Mouse (Mus musculus) ovary, postnatal 14 days (tissue): ENCODE data around the gene Higd2a.
"Not testable (repeated sequence)": the region's sequence is repeated elsewhere in the genome, so short reads cannot be mapped to it uniquely, and the experiment has no call there.

Experiments
- DNase-seq: peaks from one replicate; pipeline ENCODE4 v3.0.0; 2022; ENCODE audit warnings: low spot score

Gene Higd2a

DNA sequence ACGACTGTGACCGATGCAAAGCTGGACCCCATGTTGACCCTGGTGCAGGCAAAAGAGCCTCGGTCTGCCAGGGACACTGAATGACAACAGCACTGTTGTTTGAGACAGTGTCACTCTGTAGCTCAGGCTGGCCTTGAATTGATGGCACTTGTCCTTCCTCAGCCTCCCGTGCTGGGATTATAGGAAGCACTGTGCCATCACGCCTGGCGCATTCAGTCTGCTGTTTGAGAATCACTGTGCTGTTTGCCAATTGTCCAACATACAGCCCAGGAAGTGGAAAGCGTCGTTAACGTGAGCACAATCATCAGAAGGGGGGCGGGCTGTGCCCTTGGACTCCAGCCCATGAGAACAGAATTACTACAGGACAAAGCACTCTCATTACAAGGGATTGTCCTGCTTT is 7.9 kb upstream of the Higd2a start:
- DNase-seq = no peak

DNA sequence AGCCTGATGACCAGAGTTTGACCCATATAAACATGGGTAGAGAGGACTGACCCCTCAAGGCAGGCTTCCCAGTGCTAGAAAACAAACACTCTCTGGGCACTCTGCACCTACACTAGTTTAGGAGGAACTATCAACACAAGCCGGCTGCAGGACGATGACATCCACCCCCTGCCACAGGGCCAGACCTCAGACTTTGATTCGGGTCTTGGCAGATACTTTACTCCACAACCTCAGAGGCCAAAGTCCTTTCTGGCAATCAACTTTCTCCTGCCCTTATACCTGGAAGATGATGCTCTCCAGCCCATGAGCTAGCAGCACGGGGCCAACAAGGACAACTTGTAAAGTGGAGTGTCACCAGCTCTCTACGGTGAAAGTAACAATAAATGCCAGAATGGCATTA is 7.1 kb upstream of the Higd2a start:
- no peak for DNase-seq

DNA sequence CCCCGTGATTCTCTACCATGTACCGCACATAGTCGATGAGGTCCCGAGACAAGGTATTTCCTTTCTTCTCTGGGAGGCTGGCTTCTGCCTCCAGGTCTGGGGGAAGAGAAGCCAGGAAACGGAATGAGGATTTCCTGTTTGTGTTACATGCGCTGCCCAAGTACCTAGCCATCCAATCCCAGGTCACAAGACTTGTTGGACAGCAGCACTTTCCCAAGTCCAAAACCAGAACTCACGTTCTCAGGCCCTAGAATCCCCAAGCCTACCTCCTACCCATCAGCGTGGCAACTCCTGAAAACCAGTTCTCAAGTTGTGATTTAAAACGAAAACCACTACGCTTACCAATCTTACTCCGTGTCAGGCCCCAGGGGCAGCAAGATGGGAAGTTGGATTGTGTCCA is 4.2 kb upstream of the Higd2a start:
- no peak for DNase-seq

DNA sequence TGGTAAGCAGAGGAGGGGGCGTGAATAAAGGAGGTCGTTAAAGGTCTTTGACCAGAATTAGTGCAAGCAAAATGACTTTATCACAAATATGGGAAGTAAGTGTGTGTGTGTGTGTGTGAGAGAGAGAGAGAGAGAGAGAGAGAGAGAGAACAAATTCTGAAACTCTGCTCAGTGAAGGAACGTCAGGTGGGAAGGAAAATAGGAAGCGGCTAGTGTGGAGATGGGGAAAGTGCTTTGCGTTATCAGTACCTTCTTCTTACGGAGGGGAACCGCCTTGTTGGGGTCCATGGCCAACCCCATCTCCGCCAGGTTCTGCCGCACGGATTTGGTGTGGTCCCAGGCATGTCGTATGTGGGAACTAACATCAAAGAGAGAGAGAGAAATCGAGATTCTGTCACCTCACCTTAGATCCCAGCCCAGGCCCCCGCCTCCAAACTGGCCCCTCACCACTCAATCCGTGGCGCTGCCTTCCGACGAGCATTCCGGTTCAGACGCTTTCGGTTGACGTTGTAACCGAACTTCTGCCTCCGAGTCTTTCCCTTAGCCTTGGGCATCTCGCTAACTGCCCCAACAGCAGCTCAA is 502 bp upstream of the Higd2a start:
- no peak for DNase-seq

DNA sequence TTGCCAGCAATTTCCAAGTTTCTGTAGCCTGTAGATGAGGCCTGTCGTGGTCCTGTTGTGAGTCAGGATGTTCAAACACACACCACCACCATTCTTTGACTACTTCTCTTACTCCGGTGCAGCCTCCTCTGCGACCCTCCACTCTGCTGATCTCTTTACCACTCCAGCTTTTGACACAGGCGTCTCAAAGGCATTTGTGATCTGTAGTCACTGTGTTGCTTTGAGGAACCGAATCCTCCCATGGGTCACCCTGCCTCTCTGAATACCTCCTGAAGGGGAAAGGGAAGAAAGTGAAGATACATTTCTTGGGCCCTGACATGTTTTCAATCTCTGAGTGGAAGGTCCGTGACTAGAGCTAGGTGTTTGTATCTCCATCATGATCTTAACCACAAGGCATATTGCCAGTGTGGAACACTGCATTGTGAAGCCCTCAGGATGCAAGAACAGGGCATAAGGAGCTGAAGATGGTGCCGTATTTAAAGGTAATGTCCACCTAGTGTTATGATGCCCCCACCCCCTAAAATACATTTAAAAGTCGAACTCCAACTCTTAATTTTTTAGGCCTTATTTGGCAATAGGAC is 1.9 kb downstream of the Higd2a start:
- DNase-seq = no peak

DNA sequence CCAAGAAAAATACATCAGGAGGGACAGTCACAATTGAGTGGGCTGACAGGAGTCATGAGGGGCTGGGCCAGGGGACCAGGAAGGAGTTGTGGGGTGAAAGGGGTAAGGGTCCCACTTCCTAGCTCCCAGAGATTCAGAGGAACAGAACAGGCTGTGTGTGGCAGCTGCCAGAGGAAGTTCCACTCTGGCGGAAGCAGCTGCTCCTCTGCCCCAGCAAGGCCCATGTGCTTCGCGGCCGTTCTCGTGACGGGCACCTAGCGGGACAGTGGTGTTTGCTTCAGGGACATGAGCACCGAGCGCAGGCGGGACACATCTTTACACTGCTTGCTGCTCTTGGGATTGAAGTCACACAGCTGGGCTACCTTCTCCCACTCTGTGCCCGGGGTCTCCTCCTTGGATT is 3.6 kb downstream of the Higd2a start:
- DNase-seq = no peak

DNA sequence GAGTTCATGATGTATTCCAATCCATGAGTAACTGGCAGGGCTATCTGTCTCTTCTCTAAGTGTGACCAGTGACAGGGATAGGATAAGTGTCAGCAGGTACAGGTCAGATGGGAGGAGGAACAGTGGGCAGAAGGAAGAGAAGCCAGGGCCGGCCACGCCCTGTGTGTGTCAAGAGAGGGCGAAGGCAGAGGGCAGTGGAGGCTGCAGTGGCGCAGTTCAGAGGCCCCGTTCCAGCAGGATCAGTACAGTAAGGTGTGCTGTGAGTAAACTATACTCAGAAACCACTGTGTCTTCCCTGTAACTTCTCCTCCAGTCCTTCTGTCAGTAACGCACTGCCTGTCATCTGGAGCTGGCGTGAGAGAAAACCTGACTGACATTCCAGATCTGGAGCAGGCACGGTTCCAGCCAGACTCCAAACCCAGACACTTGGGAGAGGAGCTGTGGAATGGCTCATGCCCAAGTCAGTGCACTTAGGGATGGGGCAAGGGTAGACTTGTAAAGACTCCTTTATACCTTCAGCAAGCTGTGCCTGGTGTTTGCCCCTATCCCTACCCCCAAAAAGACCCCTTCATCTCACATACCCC is 6.2 kb downstream of the Higd2a start:
- no peak for DNase-seq

DNA sequence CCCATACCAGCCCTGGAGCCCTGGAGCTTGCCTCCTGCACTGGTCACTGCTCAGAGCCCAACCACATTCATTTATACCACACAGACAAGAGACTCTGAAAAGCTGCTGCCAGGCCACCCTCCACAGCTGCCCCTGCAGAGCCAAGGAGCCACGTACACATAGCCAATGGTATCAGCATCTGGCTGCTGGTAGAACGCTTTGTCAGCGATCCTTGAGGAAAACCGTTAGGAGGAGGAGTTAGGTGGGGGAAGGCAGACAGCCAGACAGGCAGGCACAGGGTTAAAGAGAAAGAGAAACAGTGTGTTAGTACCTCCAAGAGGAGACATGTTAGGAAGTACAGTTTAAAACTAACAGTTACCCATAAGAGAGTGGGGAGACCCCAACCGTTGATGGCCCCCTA is 6.9 kb downstream of the Higd2a start:
- no peak for DNase-seq

DNA sequence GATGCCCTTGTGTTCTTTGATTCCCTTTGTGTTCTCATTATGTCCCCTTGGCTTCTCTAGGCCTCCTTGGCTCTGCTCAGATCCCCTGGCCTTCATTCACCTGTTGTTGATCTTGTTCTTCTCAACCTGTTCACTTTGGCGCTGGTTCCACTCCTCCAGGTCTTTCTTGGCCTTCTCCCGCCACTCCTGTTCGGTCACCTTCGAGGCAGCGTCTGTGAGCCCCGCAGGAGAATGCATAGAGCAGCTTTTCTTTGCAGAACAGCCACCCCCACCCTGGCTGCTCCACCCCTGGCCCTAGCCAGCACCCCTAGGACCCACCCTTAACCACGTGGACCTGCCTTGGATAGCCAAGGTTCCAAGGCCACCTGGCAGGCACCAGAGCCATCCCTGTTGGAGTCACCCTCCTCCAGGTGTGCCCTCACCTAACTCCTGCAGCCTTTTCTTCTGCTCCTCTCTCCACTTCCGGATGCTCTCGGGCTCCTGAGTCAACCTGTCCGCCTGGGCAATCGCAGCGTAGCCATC is 8.7 kb downstream of the Higd2a start:
- DNase-seq = no peak

DNA sequence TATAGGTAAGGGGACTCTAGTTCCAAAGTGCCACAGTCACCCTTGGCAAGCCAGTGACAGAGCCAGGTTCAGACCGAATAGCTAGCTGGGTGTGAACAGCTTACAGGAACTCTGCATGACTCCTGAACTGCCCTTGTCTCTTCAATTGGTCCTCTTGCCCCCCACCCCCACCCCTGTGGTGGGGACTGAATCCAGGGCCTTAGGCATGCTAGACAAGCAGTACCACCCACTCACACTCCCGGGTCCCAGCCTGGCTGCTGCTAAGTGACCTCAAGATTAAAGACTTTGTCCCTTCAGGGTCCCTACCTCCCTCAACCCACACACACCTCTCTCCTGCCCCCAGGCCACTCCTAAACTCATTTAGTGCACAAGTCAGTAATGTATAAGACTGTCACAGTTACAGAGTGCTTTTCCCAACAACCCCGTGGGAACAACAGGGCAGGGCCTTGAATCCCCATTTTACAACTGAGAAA is 12.7 kb downstream of the Higd2a start:
- no peak for DNase-seq

DNA sequence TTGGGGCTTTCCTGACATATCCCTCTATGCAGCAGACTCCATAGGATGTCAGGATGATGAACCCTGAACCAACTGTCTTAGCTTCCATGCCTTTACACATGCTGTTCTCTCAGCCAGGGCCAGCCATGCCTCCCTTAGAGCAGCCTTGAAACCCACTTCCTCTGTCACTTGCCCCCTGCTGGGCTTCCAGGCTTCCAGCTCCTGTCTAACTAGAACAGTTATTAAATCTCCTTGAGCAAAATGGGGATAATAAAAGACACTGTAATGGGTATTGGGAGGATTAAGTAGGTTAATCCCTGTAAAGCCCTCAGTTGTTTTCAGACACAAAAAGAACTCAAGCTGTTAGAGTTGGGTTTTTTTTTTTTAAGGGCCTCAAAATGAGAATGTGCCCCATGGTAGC is 13.5 kb downstream of the Higd2a start:
- DNase-seq = no peak

DNA sequence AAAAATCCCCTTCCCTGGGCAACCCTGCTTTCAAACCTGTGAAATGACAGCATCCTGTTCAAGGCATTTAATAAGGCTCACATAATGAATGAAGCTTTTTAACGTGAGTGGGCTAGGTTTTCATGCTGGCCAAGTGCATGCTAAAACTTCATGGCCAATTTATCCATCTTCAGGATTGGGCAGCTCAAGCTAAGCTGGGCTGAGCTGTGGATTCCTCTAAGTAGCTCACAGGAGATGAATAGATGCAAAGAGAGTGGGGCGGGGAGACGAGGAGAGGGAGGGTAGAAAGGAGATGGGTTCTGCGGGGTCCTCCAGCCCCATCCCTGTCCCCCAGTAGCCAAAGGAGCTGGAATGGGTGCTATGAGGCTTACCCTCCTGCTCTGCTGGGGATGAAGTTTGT is 14.2 kb downstream of the Higd2a start:
- DNase-seq = no peak

DNA sequence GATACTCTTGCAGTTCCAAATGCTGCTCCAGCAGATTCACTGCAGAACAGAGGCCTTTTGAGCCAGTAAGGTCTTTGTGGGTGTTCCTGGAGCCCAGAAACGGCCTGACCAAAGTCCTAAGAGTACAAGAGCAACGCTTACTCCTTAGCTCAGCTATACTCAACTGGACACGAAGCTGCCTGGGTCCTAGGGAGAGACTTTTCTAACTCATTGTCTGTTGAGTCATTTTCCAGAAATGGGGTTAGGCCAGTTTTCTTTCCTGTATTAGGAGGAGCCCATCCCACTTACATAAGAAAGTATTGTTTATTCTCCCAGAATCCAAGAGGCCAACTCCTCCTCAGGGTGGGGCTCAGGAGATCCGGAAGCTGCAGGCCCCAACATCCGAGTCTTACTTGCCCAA is 15.4 kb downstream of the Higd2a start:
- DNase-seq = no peak

DNA sequence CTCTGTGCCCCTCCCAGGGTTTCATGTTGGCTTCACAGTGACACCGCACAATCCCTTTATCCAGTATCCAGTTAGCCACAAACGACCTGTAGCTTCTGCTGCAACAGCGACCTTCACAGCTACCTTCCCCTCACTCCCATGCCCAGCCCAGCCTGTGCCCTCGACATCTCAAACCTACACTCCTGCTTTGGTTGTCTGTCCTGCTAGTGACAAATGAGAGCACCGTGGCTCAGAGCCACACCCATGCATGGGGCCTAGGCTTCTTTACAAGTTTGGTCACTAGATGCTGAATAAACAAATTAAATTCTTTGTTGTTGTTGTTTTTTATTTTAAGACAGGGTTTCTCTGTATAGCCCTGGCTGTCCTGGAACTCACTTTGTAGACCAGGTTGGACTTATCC is 17.2 kb downstream of the Higd2a start:
- no peak for DNase-seq

DNA sequence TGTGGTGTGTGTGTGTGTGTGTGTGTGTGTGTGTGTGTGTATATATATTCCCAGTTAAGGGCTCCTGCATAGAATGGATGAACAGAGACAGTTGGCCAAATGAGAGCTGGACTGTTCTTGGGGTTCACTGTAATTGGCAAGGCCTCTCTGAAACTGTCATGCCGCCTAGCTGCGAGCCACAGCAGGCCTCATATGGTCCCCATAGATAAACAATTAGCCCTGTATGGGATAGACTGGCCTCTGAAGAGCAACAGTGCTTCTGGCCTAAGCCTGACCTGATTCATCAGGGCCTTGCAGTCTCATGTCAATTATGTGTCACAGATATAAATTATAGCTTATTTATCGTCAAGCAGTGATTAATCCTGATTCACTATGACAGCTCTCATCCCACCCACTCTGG is 18.0 kb downstream of the Higd2a start:
- DNase-seq = no peak

DNA sequence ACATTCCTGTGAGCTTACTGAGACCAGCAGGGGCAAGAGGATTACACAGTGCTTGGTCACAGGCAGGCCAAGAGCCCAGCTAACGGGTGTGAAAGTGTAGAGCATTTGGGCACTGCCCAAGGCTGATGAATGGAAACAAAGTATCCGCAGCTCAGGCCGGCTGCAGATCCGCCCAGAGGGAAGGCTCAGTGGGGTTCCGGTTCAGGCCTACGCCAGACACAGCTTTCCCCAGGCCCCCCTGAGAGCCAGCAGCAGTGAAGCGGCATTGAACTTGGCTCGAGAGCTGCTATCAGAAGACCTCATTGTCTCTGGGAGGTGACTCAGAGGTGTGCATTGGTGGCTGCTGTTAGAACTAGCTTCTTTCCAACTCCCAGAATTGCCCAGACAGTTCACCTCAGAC is 18.7 kb downstream of the Higd2a start:
- DNase-seq = no peak

DNA sequence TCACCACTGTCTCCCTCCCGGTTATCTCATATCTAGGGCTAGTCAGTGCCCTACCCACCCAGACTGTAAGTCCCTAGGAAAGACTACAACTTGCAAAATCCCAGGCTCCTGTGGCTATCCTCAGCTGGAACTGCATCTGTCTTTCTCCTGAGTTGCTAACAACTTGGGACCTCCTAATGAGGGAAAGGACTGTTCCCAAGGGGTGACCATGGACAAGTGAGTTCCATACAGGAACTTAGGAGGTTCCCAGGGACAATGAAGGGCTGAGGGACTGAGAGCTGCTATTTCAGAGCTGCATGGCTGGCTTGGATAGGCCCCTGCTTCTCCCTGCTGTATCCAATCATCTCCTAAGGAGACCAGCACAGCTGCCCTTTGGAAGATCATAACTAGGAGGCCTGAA is 19.3 kb downstream of the Higd2a start:
- DNase-seq = no peak

DNA sequence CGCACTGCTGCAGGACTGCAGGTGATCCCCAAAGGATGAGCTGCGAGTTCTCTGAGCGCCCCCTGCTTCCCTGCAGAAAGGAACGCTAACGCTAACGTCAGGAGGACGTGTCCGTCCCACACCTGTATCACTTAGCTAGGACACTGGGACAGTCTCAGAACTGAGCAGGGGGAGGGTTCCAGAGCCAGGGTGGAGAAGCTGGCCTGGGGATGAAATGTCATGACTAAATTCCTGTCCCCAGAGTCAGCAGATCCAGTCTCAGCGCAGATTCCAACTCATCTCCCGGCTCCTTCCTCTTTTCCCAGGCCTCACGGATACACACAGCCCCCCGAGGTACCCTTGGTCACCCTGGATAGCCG is 20.6 kb downstream of the Higd2a start:
- no peak for DNase-seq

DNA sequence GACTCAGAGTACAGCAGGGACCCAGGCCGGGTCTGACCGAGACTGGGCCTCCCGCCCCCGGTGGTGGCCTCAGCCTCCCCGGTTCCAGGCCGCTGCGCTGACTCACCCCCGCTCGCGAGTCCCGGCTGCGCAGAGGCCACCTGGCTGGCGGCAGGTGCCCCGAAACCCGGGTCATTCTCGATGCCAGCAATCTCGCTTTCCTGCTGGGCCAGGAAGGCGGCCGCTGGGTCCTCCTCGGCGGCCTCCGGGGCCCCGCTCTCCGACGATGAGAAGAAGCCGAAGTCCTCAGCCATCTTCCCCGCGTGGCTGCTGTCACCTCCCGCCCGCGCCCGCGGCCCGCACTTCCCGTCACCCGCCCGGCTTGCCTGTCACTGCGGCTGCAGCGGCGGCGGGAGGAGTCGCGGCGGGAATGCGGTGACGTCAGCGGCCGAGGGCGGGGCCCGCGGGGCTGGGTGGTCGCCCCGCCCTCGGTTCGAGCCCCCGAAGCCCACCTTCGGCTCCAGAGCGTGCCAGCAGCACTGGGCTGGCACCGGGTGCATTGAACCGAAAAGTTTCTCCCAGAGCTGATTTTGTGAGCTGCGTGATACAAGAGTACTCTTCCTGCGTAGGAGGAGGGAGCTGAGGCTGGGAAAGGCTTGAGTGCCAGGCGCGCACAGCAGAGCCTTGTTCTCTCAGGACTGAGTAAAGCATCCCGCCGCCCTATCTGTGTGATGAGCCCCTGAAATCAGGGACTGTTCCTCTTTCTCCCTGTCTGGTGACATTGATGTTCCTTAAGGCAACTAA is 21.2 kb downstream of the Higd2a start, which contains the start of gene Cltb:
Cltb (minus strand) TSS at position 373 of the 783 bp plus-strand sequence.
- DNase-seq = peak; percentile 80

DNA sequence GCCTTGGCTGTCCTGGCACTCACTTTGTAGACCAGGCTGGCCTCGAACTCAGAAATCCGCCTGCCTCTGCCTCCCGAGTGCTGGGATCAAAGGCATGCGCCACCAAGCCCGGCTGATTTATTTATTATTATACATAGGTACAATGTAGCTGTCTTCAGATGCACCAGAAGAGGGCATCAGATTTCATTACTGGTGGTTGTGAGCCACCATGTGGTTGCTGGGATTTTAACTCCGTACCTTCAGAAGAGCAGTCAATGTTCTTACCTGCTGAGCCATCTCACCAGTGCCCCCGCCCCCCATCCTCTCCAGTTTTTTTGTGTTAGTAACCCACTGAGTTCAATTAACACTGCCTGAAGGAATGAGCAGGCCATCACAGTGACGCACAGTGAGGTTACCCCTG is 23.1 kb downstream of the Higd2a start:
- not testable (repeated sequence) for DNase-seq

DNA sequence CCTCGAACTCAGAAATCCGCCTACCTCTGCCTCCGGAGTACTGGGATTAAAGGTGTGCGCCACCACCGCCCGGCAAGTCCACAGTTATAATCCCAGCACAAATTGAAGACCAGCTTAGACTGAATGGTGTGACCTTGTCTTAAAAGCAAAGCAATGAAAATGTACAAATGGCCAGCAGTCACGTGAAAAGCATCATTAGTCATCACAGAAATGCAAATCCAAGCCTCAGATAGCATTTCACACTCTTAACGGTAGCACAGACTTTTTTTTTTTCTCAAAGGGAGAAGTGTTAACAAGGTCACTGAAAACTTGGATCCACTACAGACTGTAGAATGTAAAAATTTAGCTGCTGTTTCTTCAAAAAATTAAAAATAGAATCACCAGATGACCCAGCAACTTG is 26.3 kb downstream of the Higd2a start:
- no peak for DNase-seq

DNA sequence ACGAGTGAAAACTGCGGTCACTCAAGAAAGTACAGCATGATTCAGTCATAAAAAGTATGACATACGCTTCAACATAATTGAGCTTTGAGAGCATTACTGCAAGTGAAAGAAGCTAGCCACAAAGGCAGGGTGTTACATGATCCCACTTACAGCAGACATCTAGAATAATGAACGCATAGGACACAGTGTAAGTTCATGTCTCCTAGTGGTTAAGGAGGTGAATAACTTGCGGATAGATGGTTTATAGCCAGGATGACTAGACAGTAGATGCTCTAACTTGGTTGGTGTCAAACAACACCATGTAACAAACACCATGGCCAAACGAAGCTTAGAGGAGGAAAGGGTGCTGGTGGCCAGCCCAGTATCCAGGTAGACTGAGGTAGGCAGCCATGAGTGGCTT is 27.0 kb downstream of the Higd2a start:
- DNase-seq = no peak
